ENCODE assay signal across 17 mouse cellular contexts in genomic region chr11:121768824-121769223, GRCm38 (mm10).
DNase-seq lines count a peak whose midpoint lies in the region; TF ChIP-seq lines count a peak whose summit lies in the region.
"Had no signal": no experiment of that assay in that cellular context is flagged by ENCODE, and none has a peak within 500 bp of the region (broad histone marks: within the 10 kb centered on the region; RNA-seq: fewer than 3 reads in every experiment).

No protein-coding gene starts in this region.

- H3K4me3 ChIP-seq in MEL (ENCODE audit: control insufficient read depth in 1 of 2, insufficient read depth in 1 of 2, low read depth in 2 of 2, low read length in 2 of 2), result no peak overlapping the region
- no peak overlapping the region for H3K4me3 ChIP-seq in cerebellum, adult 2 months (replicated peaks; ENCODE audit: insufficient read depth, low read depth, low read length)
- H3K4me3 ChIP-seq: heart, embryonic 15.5 days; hindbrain, embryonic 10.5 days; neural tube, embryonic 13.5 days had no signal

- TF ChIP-seq POLR2A in MEL (IDR thresholded peaks at IDR 0.05; ENCODE audit: control insufficient read depth in 1 of 2, insufficient read depth in 1 of 2, low read depth in 1 of 2, low read length in 2 of 2, poor library complexity in 1 of 2), result no peak
- no peak for TF ChIP-seq POLR2A in cerebellum, adult 2 months (IDR thresholded peaks at IDR 0.05; ENCODE audit: borderline replicate concordance, insufficient read depth, low read length)

- H3K9me3 ChIP-seq in MEL (replicated peaks; ENCODE audit: insufficient read depth, low read length), result no peaks in the 10 kb centered on the region
- H3K9me3 ChIP-seq: heart, embryonic 15.5 days; hindbrain, embryonic 10.5 days; neural tube, embryonic 13.5 days had no signal

- H3K9ac ChIP-seq in MEL (ENCODE audit: control insufficient read depth, low read depth, low read length, poor library complexity, severe bottlenecking), result no peak overlapping the region
- H3K9ac ChIP-seq: heart, embryonic 15.5 days; liver, postnatal 0 days; neural tube, embryonic 13.5 days had no signal

- TF ChIP-seq CTCF in MEL (IDR thresholded peaks at IDR 0.05 in 2 of 3, conservative IDR thresholded peaks at IDR 0.05 in 1 of 3; ENCODE audit: control insufficient read depth in 1 of 3, insufficient read depth in 1 of 3, low read depth in 2 of 3, low read length in 3 of 3, poor library complexity in 1 of 3, severe bottlenecking in 1 of 3), result no peak
- TF ChIP-seq CTCF in cerebellum, adult 2 months (IDR thresholded peaks at IDR 0.05; ENCODE audit: borderline replicate concordance, insufficient read depth, low read depth, low read length), result no peak

- no peak for TF ChIP-seq EP300 in MEL (IDR thresholded peaks at IDR 0.05; ENCODE audit: low read depth in 1 of 2, low read length in 2 of 2)

- no peak overlapping the region for H3K27ac ChIP-seq in MEL (ENCODE audit: control insufficient read depth, low read depth, low read length)
- no peak overlapping the region for H3K27ac ChIP-seq in cerebellum, adult 2 months (ENCODE audit: insufficient read depth, low read length)
- H3K27ac ChIP-seq: heart, embryonic 15.5 days; hindbrain, embryonic 10.5 days; neural tube, embryonic 13.5 days had no signal

- H3K79me2 ChIP-seq in MEL (ENCODE audit: control insufficient read depth, insufficient read depth, low read length, poor library complexity), result no peaks in the 10 kb centered on the region

- H3K4me1 ChIP-seq in MEL (ENCODE audit: control insufficient read depth in 1 of 2, insufficient read depth in 2 of 2, low read length in 2 of 2), result no peaks in the 10 kb centered on the region
- H3K4me1 ChIP-seq in cerebellum, adult 2 months (ENCODE audit: control insufficient read depth, insufficient read depth, low read length), result no peaks in the 10 kb centered on the region
- H3K4me1 ChIP-seq: heart, embryonic 15.5 days; hindbrain, embryonic 10.5 days; neural tube, embryonic 13.5 days had no signal

- intact Hi-C loops in heart, postnatal 14 days (cut with DNase I), result no loop called here

- peaks cover 4 to 12% of the 10 kb centered on the region in 2 experiments; a peak in 3 of 4 replicates for H3K27me3 ChIP-seq in MEL (ENCODE audit: control insufficient read depth in 1 of 2, insufficient read depth in 2 of 2, low read length in 2 of 2)
- H3K27me3 ChIP-seq in cerebellum, adult 2 months (ENCODE audit: control insufficient read depth, insufficient read depth, low read length), result no peaks in the 10 kb centered on the region
- H3K27me3 ChIP-seq: heart, embryonic 15.5 days; neural tube, embryonic 13.5 days; Patski had no signal

- no peak for TF ChIP-seq RAD21 in MEL (IDR thresholded peaks at IDR 0.05; ENCODE audit: low read depth, low read length)

- H3K36me3 ChIP-seq in MEL (ENCODE audit: control insufficient read depth in 1 of 2, insufficient read depth in 2 of 2, low read length in 2 of 2), result no peaks in the 10 kb centered on the region
- H3K36me3 ChIP-seq: heart, embryonic 15.5 days; hindbrain, embryonic 10.5 days; neural tube, embryonic 13.5 days had no signal

- DNase-seq in adrenal gland, adult 2 months, result peak; percentile 63
- DNase-seq in adrenal gland, adult 18-20 months (ENCODE audit: low spot score in 2 of 2), result no peak
- peak; percentile 41 for DNase-seq in MEL (ENCODE audit: low read depth, low spot score)
- DNase-seq in brain, adult 2 months (ENCODE audit: low read depth, low spot score), result peak; percentile 6
- peak; percentile 58 for DNase-seq in lung, postnatal 36 days
- no peak for DNase-seq in cerebellum, adult 2 months
- no peak for DNase-seq in urinary bladder, postnatal 25 days (ENCODE audit: low spot score)
- no peak for DNase-seq in heart, postnatal 14 days
- DNase-seq: B cell, adult 2 months; cerebellum, adult 9-10 months; kidney, adult 8-10 months; kidney, postnatal 4 days; liver, postnatal 0 days had no signal

- WGBS in cerebellum, adult 2 months, result 60% methylated on average over 3 of the region's 3 CpGs

TF ChIP-seq in MEL, 35 proteins besides CTCF, POLR2A, EP300 and RAD21:
- TF ChIP-seq NELFE (IDR thresholded peaks at IDR 0.05; ENCODE audit: low read depth, low read length), result no peak
- no peak for TF ChIP-seq ETS1 (IDR thresholded peaks at IDR 0.05; ENCODE audit: low read depth, low read length)
- TF ChIP-seq ZC3H11A (IDR thresholded peaks at IDR 0.05; ENCODE audit: low read depth, low read length), result no peak
- no peak for TF ChIP-seq POLR2AphosphoS5 (IDR thresholded peaks at IDR 0.05; ENCODE audit: borderline replicate concordance, low read depth, low read length)
- no peak for TF ChIP-seq USF2 (IDR thresholded peaks at IDR 0.05; ENCODE audit: borderline replicate concordance in 1 of 2, insufficient read depth in 1 of 2, low read depth in 1 of 2, low read length in 2 of 2)
- no peak for TF ChIP-seq E2F4 (IDR thresholded peaks at IDR 0.05; ENCODE audit: borderline replicate concordance, low read depth, low read length)
- no peak for TF ChIP-seq UBTF (IDR thresholded peaks at IDR 0.05; ENCODE audit: borderline replicate concordance, insufficient read depth, low read depth, low read length)
- no peak for TF ChIP-seq TBP (IDR thresholded peaks at IDR 0.05; ENCODE audit: low read depth, low read length)
- TF ChIP-seq JUND (IDR thresholded peaks at IDR 0.05; ENCODE audit: low read depth, low read length), result no peak
- no peak for TF ChIP-seq SIN3A (IDR thresholded peaks at IDR 0.05; ENCODE audit: low read length)
- no peak for TF ChIP-seq MYC (IDR thresholded peaks at IDR 0.05; ENCODE audit: low read depth, low read length)
- TF ChIP-seq POLR2AphosphoS2 (IDR thresholded peaks at IDR 0.05; ENCODE audit: low read length), result no peak
- no peak for TF ChIP-seq MYB (IDR thresholded peaks at IDR 0.05; ENCODE audit: low read depth, low read length)
- no peak for TF ChIP-seq CHD1 (IDR thresholded peaks at IDR 0.05; ENCODE audit: low read depth, low read length)
- TF ChIP-seq USF1 (IDR thresholded peaks at IDR 0.05; ENCODE audit: low read depth, low read length), result no peak

Comparison
In these comparisons a context has a peak if more than half of its experiments do, and no peak if none do; other contexts are left out.
1. DNase-seq: peak in adrenal gland, adult 2 months (single experiment), MEL (single experiment), brain, adult 2 months (single experiment) and lung, postnatal 36 days (single experiment); none in adrenal gland, adult 18-20 months (0 of 2), cerebellum, adult 2 months (0 of 2), urinary bladder, postnatal 25 days (single experiment) and heart, postnatal 14 days (0 of 2).